Mouse (Mus musculus) liver, postnatal 0 days (tissue): ENCODE data around the gene Vwa8.

Experiments used
- CTCF ChIP-seq: sonication (generic); IDR thresholded peaks from 2 replicates; pipeline ENCODE4 v1.5.1; 2016; ENCODE audit warnings: antibody characterized with exemption, low read depth
- EP300 ChIP-seq: IDR thresholded peaks from 2 replicates; pipeline ENCODE4 v1.6.1; 2016; ENCODE audit warnings: antibody characterized with exemption, low read depth, mild to moderate bottlenecking

DNA sequence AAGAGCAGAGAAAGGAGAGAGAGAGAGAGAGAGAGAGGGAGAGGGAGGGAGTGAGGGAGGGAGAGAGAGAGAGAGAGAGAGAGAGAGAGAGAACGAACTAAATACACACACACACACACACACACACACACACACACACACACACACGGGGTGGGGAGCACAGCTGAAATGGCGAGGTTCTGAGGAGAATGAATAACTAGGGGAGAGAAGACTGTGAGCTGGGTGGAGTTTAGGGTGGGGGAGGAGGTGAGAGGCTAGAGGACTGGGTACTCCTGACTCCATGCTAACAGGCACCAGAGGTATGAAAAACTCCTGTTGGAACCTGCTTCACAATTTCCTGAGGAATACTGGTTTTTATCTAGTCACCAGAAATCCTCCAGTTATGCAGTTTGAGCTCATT lies 32.4 kb upstream of the Vwa8 start:
- TF ChIP-seq CTCF (no peak), EP300 (no peak)
